Mouse (Mus musculus): ENCODE measurements at regions not wholly inside any gene's neighbourhood (a gene's known extent, or its start where the extent isn't known, plus 50 kb on each side); places are given as distances from the start of the nearest gene placed in this dataset.

DNA sequence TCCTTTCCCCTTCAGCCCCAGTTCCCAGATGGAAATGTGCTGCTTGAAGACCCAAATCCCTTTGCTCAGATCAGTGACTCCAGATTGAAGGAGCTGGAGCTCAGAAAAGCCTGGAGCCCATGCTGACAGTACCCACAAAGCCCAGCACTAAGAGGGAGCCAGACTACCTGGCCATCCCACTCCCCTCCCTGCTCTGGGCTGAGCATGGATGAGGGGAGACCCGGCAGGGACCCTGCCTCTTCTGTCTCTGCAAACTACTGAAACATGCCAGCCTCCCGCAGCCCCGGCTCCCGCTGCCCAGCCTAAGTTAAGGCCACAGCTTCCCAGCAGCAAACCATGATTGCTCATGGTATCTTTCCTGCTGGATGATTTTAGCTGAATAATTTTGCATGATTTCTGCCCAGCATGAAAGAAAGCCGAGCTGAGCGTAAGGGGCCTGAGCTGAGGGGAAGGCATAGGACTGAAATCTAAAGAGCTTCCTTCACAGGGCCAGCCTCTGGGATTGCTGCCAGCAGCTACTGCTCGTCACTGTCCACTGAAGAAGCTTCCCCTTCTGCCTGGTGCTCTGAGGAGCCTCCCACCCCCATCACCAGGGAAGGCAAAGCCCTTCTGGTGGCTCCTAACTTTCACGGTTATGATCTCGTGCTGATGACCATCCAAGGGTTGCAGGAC is 178.4 kb downstream of the Tmem132e start:
- H3K4me3 ChIP-seq (ENCODE audit: insufficient read depth, low read length), result no peak overlapping the region
- TF ChIP-seq POLR2A (IDR thresholded peaks at IDR 0.05; ENCODE audit: borderline replicate concordance, low read depth, low read length) (no peak), CTCF (IDR thresholded peaks at IDR 0.05; ENCODE audit: low read depth, low read length) (no peak)
- H3K4me1 ChIP-seq (ENCODE audit: control insufficient read depth, insufficient read depth, low read length), result peaks cover 5% of the 10 kb centered on the region
- H3K27ac ChIP-seq (ENCODE audit: insufficient read depth, low read depth, low read length), result no peak overlapping the region

DNA sequence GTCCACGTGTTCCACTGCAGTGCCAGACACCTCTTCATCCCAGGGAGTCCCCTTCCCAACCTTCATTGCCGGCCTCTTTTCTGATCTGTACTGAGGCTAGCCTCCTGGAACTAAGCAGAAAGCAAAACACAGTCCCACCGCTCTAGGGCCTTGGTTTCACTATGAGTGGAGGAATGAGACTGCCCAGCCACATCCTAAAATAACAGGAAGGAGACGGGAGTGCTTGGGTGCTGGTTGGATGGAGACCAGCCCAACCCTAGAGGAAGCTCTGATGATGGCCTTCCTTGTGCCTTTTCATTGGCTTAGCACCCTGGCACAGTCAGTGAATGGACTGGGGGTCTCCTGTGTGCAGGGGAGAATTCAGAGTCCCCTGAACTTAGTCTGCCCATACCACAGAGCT is 177.4 kb downstream of the Tmem132e start:
- TF ChIP-seq CTCF (IDR thresholded peaks at IDR 0.05; ENCODE audit: low read depth, low read length), result no peak
- no peak for TF ChIP-seq POLR2A (IDR thresholded peaks at IDR 0.05; ENCODE audit: borderline replicate concordance, low read depth, low read length)
- Histone ChIP-seq H3K27ac (ENCODE audit: insufficient read depth, low read depth, low read length) (no peak overlapping the region), H3K4me1 (ENCODE audit: control insufficient read depth, insufficient read depth, low read length) (peaks cover 5% of the 10 kb centered on the region), H3K4me3 (ENCODE audit: insufficient read depth, low read length) (no peak overlapping the region)

DNA sequence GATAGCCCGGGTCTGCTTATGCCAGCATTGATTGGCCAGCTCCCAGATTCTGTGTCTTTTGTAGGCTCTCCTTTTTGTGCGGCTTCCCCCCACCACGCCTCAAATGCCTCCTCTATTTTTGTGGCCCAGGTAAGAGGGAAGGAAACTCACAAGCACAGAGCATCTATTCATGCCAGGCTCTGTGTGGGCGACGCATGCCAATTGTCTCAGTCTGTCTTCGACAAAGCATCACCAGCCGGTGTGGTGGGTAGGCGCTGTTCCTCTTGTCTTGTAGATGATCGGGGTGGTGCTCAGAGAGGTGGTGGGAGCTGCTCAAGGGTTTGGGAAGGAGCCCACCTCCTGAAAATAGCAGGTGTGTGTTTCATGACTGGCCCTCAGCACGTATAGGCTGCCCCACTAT is 175.5 kb downstream of the Tmem132e start:
- Histone ChIP-seq H3K27ac (ENCODE audit: insufficient read depth, low read depth, low read length) (no peak overlapping the region), H3K4me1 (ENCODE audit: control insufficient read depth, insufficient read depth, low read length) (no peaks in the 10 kb centered on the region)
- TF ChIP-seq CTCF (IDR thresholded peaks at IDR 0.05; ENCODE audit: low read depth, low read length) (no peak), POLR2A (IDR thresholded peaks at IDR 0.05; ENCODE audit: borderline replicate concordance, low read depth, low read length) (no peak)

DNA sequence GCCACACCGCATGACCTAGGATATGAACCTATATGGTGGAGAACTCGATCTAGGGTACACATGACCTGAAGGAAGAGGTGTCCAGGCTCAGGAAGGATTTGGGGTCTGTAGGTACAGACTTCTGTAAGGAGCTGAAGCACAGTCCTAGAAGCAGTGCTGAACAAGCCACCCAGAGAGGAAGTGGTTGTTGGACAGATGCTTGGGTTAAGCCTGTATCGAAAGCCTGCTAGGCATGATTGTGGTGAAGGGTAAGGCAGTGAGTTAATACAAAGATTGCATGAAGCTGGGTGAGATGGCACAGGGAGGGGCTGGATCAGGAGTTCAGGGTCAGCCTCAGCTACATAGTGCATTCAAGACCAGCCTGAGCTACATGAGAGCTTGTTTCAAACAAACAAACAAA is 153.3 kb downstream of the Tmem132e start:
- H3K4me3 ChIP-seq (ENCODE audit: insufficient read depth, low read length), result no peak overlapping the region
- no peaks in the 10 kb centered on the region for H3K4me1 ChIP-seq (ENCODE audit: control insufficient read depth, insufficient read depth, low read length)
- TF ChIP-seq POLR2A (IDR thresholded peaks at IDR 0.05; ENCODE audit: borderline replicate concordance, low read depth, low read length) (no peak), CTCF (IDR thresholded peaks at IDR 0.05; ENCODE audit: low read depth, low read length) (no peak)
- no peak overlapping the region for H3K27ac ChIP-seq (ENCODE audit: insufficient read depth, low read depth, low read length)

More for the DNA sequence above, 175.5 kb downstream of the Tmem132e start:
- H3K4me3 ChIP-seq (ENCODE audit: insufficient read depth, low read length), result no peak overlapping the region

DNA sequence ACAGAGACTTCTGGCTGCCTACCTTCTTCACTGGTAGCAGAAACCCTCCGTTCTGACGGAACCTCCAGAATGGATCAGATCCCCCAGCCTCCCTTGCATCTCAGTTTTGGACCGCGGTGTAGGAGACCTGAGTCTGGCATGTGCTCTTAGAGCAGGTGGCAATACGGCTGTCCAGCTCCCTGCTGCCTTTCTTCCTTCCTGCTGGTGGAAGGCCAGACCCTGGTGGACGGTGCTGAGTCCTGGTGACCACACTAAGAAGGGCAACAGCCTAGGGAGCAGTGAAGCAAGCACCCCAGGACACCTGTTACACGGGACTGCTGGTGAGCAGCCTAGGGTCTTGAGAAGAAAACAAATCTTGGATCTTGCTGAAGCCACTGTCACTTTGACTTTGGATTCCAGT is 152.7 kb downstream of the Tmem132e start:
- H3K27ac ChIP-seq (ENCODE audit: insufficient read depth, low read depth, low read length), result no peak overlapping the region
- TF ChIP-seq POLR2A (IDR thresholded peaks at IDR 0.05; ENCODE audit: borderline replicate concordance, low read depth, low read length) (no peak), CTCF (IDR thresholded peaks at IDR 0.05; ENCODE audit: low read depth, low read length) (no peak)
- no peaks in the 10 kb centered on the region for H3K4me1 ChIP-seq (ENCODE audit: control insufficient read depth, insufficient read depth, low read length)
- H3K4me3 ChIP-seq (ENCODE audit: insufficient read depth, low read length), result no peak overlapping the region

DNA sequence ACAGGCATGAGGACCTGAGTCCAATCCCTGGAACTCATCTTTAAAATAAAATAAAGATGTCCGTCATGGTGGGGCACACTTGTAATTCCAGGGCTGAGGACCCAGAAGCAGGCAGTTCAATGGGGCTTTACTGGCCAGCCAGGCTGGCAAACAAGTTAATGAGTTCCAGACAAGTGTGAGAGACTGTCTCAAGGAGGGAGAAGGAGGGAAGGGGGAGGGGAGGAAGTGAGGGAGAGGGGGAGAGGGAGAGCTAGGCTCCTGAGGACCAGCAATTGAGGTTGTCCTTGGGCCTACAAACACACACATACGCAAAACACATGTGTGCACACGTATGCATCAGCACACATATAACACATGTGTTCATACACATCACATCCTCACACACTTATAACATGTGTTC is 149.2 kb downstream of the Tmem132e start:
- Histone ChIP-seq H3K4me1 (ENCODE audit: control insufficient read depth, insufficient read depth, low read length) (no peaks in the 10 kb centered on the region), H3K4me3 (ENCODE audit: insufficient read depth, low read length) (no peak overlapping the region), H3K27ac (ENCODE audit: insufficient read depth, low read depth, low read length) (no peak overlapping the region)
- TF ChIP-seq POLR2A (IDR thresholded peaks at IDR 0.05; ENCODE audit: borderline replicate concordance, low read depth, low read length), result no peak
- no peak for TF ChIP-seq CTCF (IDR thresholded peaks at IDR 0.05; ENCODE audit: low read depth, low read length)

DNA sequence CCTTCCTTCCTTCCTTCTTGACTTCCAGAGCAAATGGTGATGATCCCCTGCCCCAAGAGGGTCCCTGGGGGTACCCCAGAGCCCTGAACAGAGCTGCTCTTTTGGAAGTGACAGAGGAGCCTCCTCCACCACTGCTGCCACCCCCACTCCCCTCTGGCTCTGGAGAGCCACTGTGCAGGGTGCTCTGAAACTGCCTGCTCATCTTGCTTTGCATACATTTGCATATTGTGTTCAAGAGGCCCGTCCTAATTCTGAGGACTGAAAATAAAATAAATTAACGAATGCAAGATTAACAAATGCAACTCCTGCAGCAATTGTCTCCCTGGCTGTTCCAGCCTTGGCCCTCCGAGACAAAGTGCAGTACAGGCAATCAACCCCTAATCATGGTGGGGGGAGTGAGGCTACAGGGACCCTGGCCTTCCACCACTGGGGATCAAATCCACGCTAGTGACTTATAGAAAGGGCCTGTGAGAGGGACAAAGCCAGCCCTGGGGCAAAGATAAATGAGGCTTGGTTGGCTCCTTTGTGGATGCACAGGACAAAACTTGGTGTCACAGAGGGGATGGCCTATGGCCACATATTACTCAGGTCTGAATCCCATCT is 134.6 kb downstream of the Tmem132e start:
- Histone ChIP-seq H3K27ac (ENCODE audit: insufficient read depth, low read depth, low read length) (no peak overlapping the region), H3K4me3 (ENCODE audit: insufficient read depth, low read length) (no peak overlapping the region), H3K4me1 (ENCODE audit: control insufficient read depth, insufficient read depth, low read length) (no peaks in the 10 kb centered on the region)
- no peak for TF ChIP-seq POLR2A (IDR thresholded peaks at IDR 0.05; ENCODE audit: borderline replicate concordance, low read depth, low read length)
- no peak for TF ChIP-seq CTCF (IDR thresholded peaks at IDR 0.05; ENCODE audit: low read depth, low read length)

DNA sequence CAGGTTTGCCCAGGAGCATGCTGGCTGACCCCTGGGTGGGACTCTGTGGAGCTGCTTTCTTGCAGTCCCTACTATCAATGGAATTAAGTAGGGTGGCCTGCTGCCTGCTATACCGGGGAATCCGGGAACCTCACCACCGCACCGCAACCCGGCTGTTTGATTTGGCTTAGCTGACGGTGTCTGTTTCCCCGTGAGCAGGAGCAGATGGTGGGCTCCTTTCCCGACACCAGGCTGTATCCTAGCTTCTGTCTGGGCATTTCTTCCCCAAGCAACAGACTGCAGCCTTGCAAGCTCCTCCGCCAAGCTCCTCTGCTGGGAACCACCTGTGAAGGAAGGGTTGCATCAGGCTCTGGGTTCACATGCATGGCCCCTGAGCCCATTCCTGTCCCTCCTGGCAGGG is 132.7 kb downstream of the Tmem132e start:
- no peak overlapping the region for H3K27ac ChIP-seq (ENCODE audit: insufficient read depth, low read depth, low read length)
- no peak overlapping the region for H3K4me3 ChIP-seq (ENCODE audit: insufficient read depth, low read length)
- H3K4me1 ChIP-seq (ENCODE audit: control insufficient read depth, insufficient read depth, low read length), result no peaks in the 10 kb centered on the region
- TF ChIP-seq POLR2A (IDR thresholded peaks at IDR 0.05; ENCODE audit: borderline replicate concordance, low read depth, low read length), result no peak
- TF ChIP-seq CTCF (IDR thresholded peaks at IDR 0.05; ENCODE audit: low read depth, low read length), result no peak

DNA sequence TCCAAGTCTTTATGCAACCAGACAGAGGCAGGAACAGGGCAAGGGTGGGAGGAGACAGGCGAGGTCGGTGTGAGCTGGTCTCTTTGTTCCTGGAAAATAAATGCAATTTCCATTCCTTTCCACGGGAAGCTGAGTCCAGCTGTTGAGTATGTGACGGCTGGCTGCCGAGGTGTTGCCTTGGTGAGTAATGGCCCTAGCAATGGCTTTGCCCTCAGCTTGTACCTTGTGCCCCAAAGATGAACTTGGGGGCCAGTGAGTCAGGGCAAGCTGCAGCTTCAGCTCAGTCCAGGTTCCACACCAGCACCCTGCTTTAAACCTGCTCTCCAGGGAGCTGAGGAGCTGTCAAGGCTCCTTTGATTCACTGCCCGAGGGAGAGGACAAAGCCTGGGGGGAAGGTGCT is 130.0 kb downstream of the Tmem132e start:
- Histone ChIP-seq H3K4me1 (ENCODE audit: control insufficient read depth, insufficient read depth, low read length) (no peaks in the 10 kb centered on the region), H3K27ac (ENCODE audit: insufficient read depth, low read depth, low read length) (no peak overlapping the region), H3K4me3 (ENCODE audit: insufficient read depth, low read length) (no peak overlapping the region)
- TF ChIP-seq POLR2A (IDR thresholded peaks at IDR 0.05; ENCODE audit: borderline replicate concordance, low read depth, low read length) (no peak), CTCF (IDR thresholded peaks at IDR 0.05; ENCODE audit: low read depth, low read length) (no peak)

DNA sequence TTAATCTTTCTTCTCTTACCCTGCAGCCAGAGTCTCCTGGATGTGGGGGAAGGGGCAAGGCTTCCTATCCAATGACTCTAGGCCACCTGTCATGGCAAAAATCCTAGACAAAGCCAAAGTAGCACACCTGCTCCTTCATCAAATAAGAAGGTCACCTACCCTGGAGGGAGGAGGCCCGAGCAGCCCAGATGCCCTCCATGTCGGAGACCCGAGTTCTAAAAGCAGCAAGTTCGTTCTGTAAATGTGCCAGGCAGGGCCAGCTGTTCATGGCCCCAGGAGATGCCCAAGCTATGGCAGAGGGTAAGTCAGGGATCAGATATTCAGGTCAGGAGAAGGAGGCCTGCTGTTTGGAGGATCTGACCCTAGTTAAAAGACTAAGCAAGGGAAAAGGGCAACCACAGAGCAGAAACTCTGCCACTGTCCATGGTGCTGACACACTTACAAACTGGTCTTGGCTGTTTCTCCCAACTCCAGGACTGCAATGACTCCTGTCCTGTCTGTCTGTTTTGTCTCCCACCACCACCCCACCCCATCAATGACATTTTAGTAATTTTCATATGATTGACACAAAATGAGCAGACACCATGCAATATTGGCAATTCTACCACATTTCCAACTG is 125.9 kb downstream of the Tmem132e start:
- H3K4me1 ChIP-seq (ENCODE audit: control insufficient read depth, insufficient read depth, low read length), result no peaks in the 10 kb centered on the region
- H3K4me3 ChIP-seq (ENCODE audit: insufficient read depth, low read length), result no peak overlapping the region
- H3K27ac ChIP-seq (ENCODE audit: insufficient read depth, low read depth, low read length), result no peak overlapping the region
- no peak for TF ChIP-seq CTCF (IDR thresholded peaks at IDR 0.05; ENCODE audit: low read depth, low read length)
- TF ChIP-seq POLR2A (IDR thresholded peaks at IDR 0.05; ENCODE audit: borderline replicate concordance, low read depth, low read length), result no peak

Data from bone marrow macrophage, adult 2 months (primary cell).